Mouse (Mus musculus) thymus, postnatal 25 days (tissue): ENCODE measurements around the gene Gm29666.
A peak's percentile ranks its signal among the peaks of the same experiment; 100 is the strongest.
"Not testable (repeated sequence)": the region's sequence is repeated elsewhere in the genome, so short reads cannot be mapped to it uniquely, and the experiment has no call there.

Experiments used
- DNase-seq: peaks from one replicate; pipeline ENCODE4 v3.0.0; 2022

Gm29666 gene

DNA sequence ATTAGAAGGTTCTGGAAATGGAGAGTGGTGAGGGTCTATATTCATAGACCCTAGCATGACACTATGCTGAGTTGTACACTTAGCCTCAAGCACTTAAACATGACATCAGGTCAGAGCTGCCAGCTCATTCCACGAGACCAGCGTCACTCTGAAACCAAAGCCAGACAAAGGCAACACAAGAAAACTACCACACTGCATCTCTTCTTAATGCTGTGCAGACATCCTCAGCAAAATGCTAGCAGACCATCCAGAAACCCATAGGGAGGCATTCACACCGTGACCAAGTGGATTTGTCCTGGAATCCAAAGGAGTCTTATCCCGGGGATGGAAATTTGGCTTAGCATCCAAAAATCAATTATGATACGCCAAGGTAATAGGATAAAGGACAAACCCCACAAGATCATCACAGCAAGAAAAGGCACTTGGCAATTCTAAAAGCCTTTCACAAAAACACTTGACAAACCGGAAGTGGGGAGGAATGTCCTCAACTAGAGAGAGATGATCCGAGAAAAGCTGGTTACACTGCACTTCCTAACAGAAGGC is 15.9 kb downstream of the Gm29666 start:
- DNase-seq: no peak

DNA sequence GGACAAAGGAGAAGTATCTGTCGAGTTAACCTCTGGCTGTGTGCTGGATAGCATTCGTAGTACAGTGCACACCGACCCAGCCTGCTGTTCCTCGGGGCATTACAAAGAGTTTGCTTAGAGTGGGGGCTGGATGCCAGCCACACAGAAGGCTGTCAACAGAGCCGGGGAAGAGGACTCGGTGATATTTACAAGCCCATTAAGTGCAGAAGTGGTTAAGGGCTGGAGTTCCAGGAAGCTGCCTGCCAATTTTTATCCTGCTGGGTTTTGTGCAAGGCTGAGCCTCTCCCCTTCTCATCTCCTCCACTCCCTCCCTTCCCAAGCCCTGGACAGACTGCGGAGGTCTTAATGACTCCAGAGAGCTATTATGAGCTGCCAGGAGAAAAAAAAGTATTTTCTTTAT is 21.8 kb downstream of the Gm29666 start:
- no peak for DNase-seq

DNA sequence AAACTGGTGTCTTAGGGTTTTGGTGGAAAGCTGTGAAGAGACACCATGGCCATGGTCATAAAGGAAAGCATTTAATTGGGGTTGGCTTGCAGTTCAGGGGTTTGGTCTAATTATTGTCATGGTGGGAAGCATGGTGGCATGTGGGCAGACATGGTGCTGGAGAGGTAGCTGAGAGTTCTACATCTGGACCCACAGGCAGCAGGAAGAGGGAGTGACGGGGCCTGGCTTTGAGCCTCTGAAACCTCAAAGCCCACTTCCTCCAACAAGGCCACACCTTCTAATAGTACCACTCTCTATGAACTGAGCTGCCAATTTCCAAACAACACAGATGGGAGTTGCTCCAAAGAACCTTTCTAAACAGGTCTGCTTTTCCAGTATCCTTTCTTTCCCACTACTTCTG is 23.2 kb downstream of the Gm29666 start:
- peak; percentile 1 for DNase-seq

- DNase-seq: not testable (repeated sequence)
Observed at GRCm38 (mm10) chr15:84896216-84896615, 23.6 kb downstream of the Gm29666 start.

DNA sequence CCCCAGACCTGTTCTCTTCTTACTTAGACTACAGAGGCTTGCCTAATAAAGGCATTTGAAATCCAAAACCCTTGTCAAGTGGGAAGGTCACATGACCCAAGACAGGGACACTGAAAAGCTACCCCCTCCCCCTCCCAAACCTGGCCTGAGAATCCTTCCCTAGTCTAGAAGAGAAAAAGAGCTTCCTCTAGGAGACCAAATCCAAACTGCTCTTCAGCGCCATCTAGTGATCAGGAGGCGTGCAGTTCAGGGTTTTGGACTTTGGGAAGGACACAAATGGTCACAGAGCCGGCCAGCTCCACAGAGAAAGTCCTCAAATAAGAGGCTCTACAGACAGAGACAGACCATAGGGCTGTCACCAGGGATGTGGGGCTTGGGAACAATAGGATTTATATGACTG is 28.2 kb downstream of the Gm29666 start:
- peak; percentile 27 for DNase-seq

DNA sequence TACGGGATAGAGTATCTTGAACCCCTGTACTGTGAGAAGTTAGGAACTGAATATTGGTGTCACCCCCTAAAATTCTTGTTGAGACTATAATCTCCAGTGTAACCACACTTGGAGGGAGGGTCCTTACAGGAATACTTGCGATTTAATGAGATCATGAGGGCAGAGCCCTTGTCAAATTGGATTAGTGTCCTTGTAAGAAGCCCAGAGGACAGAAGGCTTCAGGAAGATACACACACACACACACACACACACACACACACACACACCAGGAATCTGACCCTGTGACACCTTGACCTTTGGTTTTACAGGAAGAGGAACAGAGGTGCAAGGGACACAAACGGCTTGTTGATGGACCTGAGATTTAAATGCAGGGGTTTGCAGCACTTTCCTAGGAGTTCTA is 28.6 kb downstream of the Gm29666 start:
- no peak for DNase-seq

DNA sequence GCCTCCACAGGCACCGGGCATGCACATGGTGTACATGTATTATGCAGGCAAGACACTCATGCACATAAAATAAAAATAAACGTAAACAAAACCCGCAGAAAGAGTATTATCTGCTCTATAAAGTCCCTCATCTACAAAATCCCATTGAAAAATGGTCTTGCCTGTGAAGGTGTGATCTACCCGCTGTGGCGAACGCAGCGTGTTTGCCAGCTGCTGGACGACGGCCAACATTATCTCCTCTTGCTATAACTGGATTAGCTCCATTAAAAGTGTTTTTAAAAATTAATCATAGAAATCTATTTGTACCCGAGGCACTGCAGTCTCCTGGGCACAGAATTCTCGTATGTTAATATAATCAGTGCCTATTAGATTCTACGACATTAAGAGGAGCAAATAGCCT is 31.8 kb downstream of the Gm29666 start:
- no peak for DNase-seq

GRCm38 (mm10) chr15:84877029-84877815 is 42.6 kb downstream of the Gm29666 start:
- no peak for DNase-seq

DNA sequence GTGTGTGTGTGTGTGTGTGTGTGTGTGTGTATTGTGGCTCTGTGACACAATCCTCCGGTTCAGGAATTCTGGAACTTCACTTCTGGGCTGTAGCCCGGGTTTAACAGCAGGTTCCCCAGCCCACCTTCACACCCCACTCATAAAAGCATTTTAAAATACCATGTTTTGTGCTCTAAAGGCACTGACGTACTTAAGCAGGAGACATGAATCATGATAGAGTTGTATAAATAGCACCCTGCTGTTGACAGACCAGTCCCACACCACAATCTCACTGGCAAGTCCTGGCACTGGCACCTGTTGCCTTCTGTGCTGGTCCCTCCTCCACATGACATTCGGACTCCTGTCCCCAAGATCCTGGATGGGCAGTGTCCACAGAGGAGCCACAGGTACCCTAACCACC is 46.0 kb downstream of the Gm29666 start:
- no peak for DNase-seq

- DNase-seq: no peak
Observed at GRCm38 (mm10) chr15:84873079-84873478, 46.8 kb downstream of the Gm29666 start.

GRCm38 (mm10) chr15:84871802-84872201 is 48.0 kb downstream of the Gm29666 start:
- no peak for DNase-seq

- no peak for DNase-seq
Observed at GRCm38 (mm10) chr15:84861911-84862310, 57.9 kb downstream of the Gm29666 start.
